Mouse (Mus musculus) thymus, postnatal 4 days (tissue): ENCODE results near the gene Pde4dip.

ENCODE experiments used
- DNase-seq: peaks from one replicate; pipeline ENCODE4 v3.0.0; 2021

Gene Pde4dip

DNA sequence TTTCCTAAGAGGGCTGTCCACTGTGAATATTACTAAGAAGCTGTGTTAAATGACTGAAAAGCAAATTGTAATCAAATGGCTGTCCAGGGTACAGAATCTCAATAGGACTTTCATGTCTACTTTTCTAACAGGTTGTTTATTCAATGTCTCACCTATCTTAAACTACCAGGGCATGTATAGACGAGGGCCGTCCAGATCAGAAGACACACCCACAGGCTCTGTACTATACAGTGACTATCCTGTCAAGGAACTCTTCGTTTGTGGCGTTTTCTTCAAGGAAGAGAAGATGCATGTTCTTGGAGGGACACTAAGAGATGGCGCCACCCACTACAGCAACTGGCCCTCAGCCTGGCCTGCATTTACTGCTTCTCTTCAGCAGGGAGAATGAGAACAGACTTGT, 152.9 kb downstream of the Pde4dip start:
- no peak for DNase-seq

GRCm38 (mm10) chr3:97734259-97734658, 154.2 kb downstream of the Pde4dip start:
- no peak for DNase-seq

DNA sequence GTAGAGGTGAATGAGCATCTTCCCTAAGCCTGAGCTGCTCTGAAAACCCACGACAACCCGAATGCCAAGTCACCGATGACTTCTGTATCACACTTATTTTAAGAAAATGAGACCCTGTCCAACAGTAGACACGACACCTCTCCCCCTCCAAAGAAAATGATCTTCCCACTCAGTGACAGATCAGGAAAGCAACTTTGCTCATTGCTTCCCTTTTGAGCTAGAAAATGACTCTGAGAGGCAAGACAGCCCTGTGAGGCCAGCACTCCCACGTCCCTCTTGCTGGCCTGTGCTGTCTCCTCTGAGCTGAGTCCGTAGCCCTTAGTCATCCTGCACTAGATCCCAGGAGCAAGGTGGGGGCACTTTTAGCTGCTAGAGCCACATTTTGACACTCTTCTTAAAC, 155.9 kb downstream of the Pde4dip start:
- DNase-seq, result no peak

GRCm38 (mm10) chr3:97730624-97731023, 157.9 kb downstream of the Pde4dip start:
- DNase-seq, result no peak

GRCm38 (mm10) chr3:97730131-97730530, 158.4 kb downstream of the Pde4dip start:
- DNase-seq, result no peak

DNA sequence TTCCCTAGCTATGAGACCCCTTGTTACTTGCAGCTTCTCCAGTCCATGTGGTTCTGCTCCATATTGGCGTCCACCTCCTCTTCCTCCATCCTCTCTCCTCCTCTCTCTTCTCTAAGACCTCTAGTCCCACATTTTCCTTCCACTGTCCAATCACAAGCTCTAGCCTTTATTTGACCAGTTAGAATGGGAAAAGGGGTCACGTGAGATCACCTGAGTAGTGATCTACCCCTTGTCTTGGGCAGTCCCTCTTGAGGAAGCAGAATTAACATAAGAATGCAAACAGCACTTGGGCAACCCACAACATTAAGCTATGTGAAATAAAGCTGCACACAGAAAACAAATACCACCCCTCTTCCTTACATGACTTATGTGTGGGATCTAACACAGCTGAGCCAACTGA, 160.7 kb downstream of the Pde4dip start:
- no peak for DNase-seq

GRCm38 (mm10) chr3:97719116-97719515, 169.4 kb downstream of the Pde4dip start:
- DNase-seq, result no peak

DNA sequence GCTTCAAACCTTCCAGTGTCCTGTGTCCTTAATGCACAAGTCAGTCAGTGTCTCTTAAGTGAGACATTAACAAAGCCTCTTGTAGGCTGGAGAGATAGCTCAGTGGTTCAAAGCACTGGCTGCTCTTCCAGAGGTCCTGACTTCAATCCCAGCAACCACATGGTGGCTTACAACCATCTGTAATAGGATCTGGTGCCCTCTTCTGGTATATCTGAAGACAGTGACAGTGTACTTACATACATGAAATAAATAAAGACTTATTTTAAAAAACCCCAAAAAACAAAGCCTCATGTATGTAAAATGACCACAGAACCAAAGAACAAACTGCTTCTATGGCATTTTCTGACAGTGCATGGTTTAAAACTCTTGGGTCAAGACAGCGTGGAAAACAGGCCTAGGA, 172.6 kb downstream of the Pde4dip start:
- no peak for DNase-seq

DNA sequence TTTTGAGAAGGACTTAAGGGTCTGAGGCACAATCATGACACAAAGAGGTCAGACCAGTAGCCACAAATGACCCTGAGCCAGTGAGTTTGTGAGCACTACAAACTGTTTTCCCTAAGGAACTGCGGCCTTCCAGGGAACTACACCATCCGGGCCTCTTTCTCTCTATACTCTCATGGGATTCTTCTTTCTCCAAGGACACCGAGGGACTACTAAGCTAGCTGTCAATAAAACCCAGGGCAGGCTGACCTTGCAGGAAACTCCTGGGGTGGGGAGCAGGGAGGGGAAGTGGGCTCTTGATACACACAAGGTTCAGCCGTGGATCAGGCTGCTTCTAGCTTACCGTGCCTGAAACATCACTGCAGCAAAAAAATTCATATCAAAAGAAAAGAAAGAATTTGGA, 177.6 kb downstream of the Pde4dip start:
- DNase-seq, result no peak

- DNase-seq, result no peak
These were observed 178.4 kb downstream of the Pde4dip start for GRCm38 (mm10) chr3:97710134-97710533.

DNA sequence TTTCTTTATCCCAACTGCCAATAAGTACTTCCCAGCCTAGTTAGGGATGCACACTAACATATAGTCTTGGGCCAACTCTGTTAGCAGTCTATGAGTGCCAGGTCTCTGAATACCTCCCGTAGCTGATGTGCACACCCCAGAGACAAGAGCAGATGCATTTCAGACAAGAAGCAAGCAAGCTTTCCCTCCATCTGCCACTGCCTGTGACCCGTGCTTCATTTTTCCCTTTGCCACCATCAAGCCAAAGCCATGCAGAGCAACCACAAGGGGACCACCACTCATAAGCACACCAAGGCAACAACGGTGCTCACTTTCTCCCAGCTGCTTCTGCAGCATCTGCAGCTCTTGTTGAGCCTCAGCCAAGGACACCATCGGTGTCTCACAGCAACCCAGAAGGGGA, 181.9 kb downstream of the Pde4dip start:
- DNase-seq, result no peak

- DNase-seq, result no peak
These were observed 183.0 kb downstream of the Pde4dip start for GRCm38 (mm10) chr3:97705508-97705907.

DNA sequence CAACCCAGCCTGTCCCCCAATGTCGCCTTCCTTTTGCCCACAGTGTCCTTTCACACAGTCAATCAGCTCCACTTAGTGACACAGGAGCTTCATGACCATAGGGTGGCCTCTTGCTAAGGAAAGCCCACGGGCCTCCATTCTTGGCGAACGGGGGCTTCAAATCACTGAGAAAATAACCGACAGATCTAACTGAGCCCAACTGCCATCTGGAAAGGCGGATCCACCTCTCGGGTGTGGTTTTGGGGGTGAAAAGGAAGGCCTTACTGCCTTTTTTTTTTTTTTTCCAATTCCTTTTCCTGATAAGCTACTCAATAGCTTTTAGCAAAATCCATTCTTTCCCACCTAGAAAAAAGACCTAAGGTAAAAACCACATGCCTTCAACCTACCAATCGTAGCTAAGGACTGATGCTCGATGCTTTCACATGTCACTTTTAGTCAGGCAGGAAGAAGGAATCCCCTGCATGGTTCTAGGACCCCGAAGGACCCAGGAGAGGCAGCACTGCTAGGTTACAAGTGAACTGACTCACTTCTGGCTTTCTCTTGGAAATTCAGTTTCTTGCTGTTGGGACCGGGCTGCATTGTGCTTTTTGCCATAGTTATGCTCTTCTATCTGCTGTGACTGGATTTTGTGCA, 185.9 kb downstream of the Pde4dip start:
- DNase-seq, result no peak

- DNase-seq, result no peak
These were observed 187.3 kb downstream of the Pde4dip start for GRCm38 (mm10) chr3:97701198-97701597.

- no peak for DNase-seq
These were observed 189.4 kb downstream of the Pde4dip start for GRCm38 (mm10) chr3:97699061-97699460.

GRCm38 (mm10) chr3:97697291-97697690, 191.2 kb downstream of the Pde4dip start:
- DNase-seq, result no peak

GRCm38 (mm10) chr3:97696866-97697265, 191.6 kb downstream of the Pde4dip start:
- DNase-seq, result no peak

DNA sequence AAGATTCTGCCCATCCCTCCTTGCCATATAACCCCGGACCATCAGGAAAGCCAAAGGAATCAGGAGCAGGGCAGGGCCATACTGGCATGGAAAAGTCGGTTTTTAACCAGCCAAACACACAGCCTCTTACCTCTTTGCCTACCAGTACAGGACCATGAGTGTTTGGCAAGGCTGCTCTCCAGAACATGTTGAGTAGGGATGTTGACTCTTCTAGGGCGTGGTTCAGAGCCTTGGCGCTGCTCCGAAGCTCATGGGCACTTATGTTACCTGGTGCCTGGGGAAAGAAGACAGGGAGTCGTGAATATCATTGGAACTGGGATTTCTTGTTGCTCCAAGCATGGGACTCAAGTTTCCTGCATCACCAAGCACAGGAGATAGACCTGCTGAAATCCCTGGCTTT, 194.7 kb downstream of the Pde4dip start:
- DNase-seq, result no peak

GRCm38 (mm10) chr3:97691443-97692017, 197.0 kb downstream of the Pde4dip start:
- DNase-seq, result no peak

DNA sequence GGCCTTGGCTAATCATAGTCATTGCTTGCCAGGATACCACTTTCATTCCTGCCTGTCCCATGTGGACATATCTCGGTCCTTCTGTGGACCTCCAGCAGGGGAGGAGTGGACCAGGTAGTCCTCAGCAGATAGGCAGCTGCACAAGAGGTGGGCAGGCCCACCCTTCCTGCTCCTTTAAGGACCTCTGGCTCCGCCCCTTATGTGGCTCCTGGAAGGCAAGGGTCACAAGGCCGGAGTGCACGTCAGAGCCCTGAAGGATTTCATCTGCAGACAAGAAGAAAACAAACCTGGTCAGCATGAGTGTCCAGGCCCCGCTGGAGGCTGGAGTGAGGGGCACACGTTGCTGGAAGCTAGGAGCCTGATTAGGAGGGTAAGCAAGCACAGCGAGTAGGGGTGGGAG, 197.9 kb downstream of the Pde4dip start:
- DNase-seq, result no peak

GRCm38 (mm10) chr3:97689289-97689688, 199.2 kb downstream of the Pde4dip start:
- no peak for DNase-seq

GRCm38 (mm10) chr3:97686372-97687117, 202.0 kb downstream of the Pde4dip start:
- no peak for DNase-seq

- DNase-seq, result no peak
These were observed 204.8 kb downstream of the Pde4dip start for GRCm38 (mm10) chr3:97683560-97684195.

- DNase-seq, result no peak
These were observed 205.9 kb downstream of the Pde4dip start for GRCm38 (mm10) chr3:97682576-97682975.
